Mouse (Mus musculus) left cerebral cortex, adult 11 months (tissue): Measurements from ENCODE around the gene Zfp341.

Experiments
- DNase-seq: peaks from one replicate; pipeline ENCODE4 v3.0.0; 2022; ENCODE audit warnings: low spot score

The Zfp341 gene

DNA sequence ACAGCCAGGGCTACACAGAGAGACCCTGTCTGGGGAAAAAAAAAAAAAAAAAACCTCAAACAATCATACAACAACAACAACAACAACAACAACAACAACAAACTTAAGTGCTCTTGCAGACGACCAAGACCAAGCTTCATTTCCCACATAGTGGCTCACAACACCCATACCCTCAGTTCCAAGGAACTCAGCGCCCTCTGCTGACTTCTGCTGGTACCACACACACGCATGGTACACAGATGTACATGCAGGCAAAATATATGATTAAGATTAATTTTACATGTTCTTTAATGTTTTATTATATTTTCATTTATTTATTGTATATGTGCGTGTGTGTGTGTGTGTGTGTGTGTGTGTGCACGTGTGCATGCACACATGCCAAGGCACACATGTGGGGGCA lies 26.7 kb upstream of the Zfp341 start:
- DNase-seq = no peak

- DNase-seq = no peak
Observed at GRCm38 (mm10) chr2:154589051-154589450, 24.0 kb upstream of the Zfp341 start.

DNA sequence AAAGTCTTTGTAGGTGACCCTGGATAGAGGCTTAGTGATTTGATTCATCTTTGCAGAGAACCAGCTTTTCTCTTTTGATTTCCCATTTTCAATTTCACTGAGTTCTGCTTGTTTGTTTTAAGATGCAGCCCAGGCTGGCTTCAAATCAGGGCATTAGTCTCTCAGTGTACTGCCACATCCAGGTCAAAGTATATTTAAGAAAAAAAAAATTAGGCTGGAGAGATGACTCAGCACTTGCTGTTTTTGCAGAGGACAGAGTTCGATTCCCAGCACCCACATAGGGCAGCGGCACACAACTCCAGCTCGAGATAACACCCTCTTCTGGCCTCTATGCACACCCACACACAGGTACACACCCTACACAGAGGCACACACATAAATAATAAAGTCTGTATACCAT lies 21.9 kb upstream of the Zfp341 start:
- DNase-seq = no peak

DNA sequence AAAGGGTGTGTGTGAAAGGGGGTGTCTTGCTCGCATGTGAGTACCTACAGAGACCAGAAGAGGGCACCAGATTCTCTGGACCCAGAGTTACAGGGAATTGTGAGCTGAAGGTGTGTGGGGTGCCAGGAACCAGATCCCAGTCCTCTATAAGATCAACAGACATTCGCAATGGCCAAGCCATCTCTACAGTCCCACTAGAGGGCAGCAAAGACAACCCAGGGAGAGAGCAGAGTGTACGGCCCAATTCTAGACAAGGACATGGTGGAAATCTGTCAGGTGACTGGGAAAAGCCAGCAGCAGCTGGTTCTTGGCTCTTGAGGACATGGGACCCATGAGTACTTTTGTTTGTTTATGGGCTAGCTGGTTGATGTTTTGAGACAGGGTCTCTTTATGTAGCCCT lies 20.1 kb upstream of the Zfp341 start:
- DNase-seq = no peak

- no peak for DNase-seq
Observed at GRCm38 (mm10) chr2:154595775-154596174, 17.3 kb upstream of the Zfp341 start.

DNA sequence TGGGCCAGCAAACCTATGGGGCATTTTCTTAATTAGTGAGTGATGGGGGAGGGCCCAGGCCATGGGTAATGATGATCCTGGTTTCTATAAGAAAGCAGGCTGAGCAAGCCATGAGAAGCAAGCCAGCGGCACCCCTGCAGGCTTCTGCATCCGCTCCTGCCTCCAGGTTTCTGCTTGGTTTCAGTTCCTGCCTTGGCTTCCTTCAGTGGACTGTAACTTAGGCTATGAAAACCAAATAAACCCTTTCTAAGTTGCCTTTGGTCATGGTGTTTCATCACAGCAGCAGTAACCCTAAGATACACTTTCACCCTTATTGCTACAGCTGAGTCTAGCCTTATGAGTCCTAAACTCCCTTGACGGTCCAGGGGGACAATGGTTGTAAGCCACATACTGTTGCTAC lies 15.7 kb upstream of the Zfp341 start:
- DNase-seq = no peak

- DNase-seq = no peak
Observed at GRCm38 (mm10) chr2:154600586-154600985, 12.5 kb upstream of the Zfp341 start.

DNA sequence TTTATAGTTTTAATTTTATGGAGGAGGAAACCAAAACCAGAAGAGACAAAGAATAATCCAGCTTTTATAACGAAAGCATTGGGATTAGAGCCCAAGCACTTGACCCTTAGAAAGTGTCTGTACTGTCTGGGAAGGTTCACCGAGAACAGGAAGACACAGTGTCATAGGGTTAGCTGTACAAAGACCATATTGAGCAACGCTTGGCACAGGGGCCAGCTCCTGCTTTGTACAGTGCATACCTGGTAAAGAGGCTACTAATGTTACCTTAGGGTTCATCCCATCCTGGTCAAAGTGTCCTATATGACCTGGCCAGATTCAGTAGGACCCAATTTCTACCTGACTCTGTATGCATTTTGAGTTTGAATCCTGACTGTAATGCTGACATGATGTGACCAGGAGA lies 11.8 kb upstream of the Zfp341 start:
- DNase-seq = no peak

DNA sequence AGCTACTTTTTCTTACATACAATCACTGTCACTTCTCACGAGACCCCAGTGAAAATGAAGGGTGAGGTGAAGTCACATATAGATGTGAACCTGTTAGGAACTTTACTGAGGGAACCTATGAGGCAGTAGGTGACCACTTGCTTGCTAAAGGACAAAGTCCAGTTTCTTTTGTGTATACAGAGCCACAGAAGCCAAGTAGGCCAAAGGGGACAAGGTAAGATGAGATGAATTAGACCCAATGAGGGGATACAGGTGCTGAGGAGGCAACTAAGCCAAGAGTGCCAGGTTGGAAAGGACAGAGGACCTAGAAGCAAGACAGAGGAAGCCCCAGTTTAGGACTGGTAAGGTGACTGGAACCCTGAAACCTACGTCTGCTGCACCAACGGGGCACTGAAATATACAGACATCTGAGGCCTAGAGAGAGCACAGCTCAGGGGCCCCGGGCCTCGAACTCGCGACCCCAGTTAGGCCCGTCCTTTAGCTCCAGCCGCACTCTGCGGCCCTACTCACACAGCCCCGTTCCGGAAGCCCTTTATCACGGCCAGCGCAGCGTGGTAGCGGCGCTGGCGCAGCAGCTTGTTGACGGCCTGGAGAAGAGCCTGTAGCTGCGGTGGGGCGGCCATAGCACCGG lies 10.0 kb upstream of the Zfp341 start:
- no peak for DNase-seq

- DNase-seq = peak; percentile 99
Observed at GRCm38 (mm10) chr2:154603638-154604153, 9.4 kb upstream of the Zfp341 start, which contains the start of gene Pxmp4. Pxmp4 (minus strand) TSS chr2:154603708.

- DNase-seq = no peak
Observed at GRCm38 (mm10) chr2:154604156-154604555, 8.9 kb upstream of the Zfp341 start.

- DNase-seq = no peak
Observed at GRCm38 (mm10) chr2:154606965-154607364, 6.1 kb upstream of the Zfp341 start.

DNA sequence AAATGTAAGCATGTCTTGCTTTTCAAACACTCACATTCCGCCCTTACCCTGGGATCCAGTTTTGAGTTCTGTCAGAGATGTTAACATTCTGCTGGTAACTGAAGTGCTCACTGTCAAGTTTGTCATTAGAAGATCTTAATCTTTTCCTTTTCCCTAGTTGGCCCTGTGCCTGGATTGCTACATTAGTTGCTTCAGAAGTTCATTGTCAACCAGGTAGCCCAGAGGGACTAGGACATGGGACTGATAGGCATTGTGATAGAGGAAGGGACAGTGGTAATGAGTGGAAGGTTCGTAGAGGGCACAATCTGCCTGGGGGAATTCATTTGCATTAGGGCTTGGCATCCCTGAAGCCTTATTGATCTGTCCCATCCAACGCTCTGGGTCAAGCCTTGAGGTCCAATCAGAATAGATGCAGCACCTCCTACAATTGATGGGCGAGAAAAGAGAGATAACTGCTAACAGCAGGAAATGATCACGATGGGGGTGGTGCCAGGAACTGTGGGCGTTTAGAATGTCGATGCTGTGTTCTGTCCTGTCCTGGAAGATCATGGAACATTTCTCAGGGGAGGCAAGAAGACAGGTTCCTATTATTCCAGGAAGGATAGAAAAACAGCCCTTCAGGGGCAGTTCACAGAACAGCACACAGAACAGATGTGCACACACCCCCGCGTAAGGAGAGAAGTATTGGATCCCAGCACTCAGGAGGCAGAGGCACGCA lies 3.9 kb upstream of the Zfp341 start:
- DNase-seq = no peak

GRCm38 (mm10) chr2:154614841-154615576 lies 1.9 kb downstream of the Zfp341 start:
- DNase-seq = no peak

GRCm38 (mm10) chr2:154615674-154616073 lies 2.6 kb downstream of the Zfp341 start:
- DNase-seq = no peak

GRCm38 (mm10) chr2:154617061-154617460 lies 4.0 kb downstream of the Zfp341 start:
- DNase-seq = no peak

- DNase-seq = no peak
Observed at GRCm38 (mm10) chr2:154621684-154622083, 8.6 kb downstream of the Zfp341 start.

- DNase-seq = no peak
Observed at GRCm38 (mm10) chr2:154624137-154624536, 11.0 kb downstream of the Zfp341 start.

DNA sequence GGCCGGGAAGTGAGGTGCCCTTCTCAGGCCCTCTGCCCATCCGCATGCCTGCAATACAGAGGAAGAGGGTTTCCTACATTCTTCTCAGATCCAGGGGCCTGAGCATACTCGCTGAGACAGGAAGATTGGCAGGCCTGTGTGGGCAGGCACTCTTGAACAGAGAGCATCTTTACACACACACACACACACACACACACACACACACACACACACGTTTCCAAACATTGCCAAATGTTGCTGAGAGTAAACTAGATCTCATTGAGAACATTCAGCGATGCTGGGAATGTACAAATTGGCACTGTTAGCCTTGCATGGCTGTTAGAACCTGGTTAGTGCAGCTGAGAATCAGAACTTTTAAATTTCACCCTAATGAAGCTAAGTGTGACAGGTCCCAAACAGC lies 17.4 kb downstream of the Zfp341 start:
- no peak for DNase-seq

DNA sequence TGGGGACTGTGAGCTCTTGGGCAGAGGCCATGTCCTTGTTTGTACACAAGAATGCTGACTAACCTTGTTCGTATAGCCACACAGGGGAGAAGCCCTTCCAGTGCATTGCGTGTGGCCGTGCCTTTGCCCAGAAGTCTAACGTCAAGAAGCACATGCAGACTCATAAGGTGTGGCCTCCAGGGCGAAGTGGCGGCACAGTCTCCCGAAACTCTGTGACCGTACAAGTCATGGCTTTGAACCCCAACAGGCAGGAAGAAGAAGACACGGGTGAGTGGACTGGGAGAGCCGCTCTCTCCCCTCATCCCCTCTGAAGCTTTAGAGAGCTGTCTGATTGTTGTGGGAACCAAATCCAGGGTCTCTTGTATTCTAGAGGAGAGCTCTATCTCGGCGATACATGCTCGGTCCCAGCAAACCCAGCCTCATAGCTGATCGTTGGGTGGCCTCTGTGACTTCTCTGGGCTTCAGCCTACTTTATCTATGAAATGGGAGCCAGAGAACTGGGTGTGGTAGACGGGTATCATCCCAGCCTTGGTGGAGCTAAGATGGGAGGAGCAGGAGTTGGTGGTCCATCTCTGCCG lies 19.2 kb downstream of the Zfp341 start:
- DNase-seq = no peak

- DNase-seq = no peak
Observed at GRCm38 (mm10) chr2:154633039-154633742, 20.1 kb downstream of the Zfp341 start.
